In genomic region chr7:112792679-112793078, GRCm38 (mm10) we compare ENCODE assay signal across 21 mouse cellular contexts.
DNase-seq lines count a peak whose midpoint lies in the region.
"Had no signal": no experiment of that assay in that cellular context is flagged by ENCODE, and none has a peak within 500 bp of the region (broad histone marks: within the 10 kb centered on the region; RNA-seq: fewer than 3 reads in every experiment).

No protein-coding gene starts in this region.

- H3K27me3 ChIP-seq in heart, embryonic 10.5 days (ENCODE audit: insufficient read depth, poor library complexity, severe bottlenecking) = no peaks in the 10 kb centered on the region
- H3K27me3 ChIP-seq: CH12.LX; embryonic facial prominence, embryonic 15.5 days; forebrain, embryonic 15.5 days; hindbrain, embryonic 13.5 days had no signal

- DNase-seq in heart, embryonic 10.5 days (ENCODE audit: low spot score) = no peak
- DNase-seq in heart, postnatal 25 days (ENCODE audit: low spot score) = no peak
- peak; percentile 36 for DNase-seq in layer of hippocampus, adult 9-10 months (ENCODE audit: low spot score)
- no peak for DNase-seq in layer of hippocampus, postnatal 25 days (ENCODE audit: extremely low spot score in 1 of 2, low spot score in 1 of 2)
- DNase-seq in right cerebral cortex, adult 2 months (ENCODE audit: low spot score in 2 of 2) = peak; percentile 31 to 40
- DNase-seq in right cerebral cortex, postnatal 10 days (ENCODE audit: low spot score in 2 of 2) = no peak
- DNase-seq in telencephalon, adult 2 months (ENCODE audit: low read depth, low spot score) = peak; percentile 58
- no peak for DNase-seq in embryo, embryonic 10.5 days (ENCODE audit: low spot score)
- DNase-seq: adrenal gland, adult 2 months; adrenal gland, postnatal 25 days; cerebellum, adult 2 months; cerebellum, postnatal 10 days; embryo, embryonic 11 days; gastrocnemius, postnatal 25 days; heart, adult 11 months; heart, postnatal 10 days had no signal

- H3K9me3 ChIP-seq in heart, embryonic 10.5 days = no peaks in the 10 kb centered on the region
- H3K9me3 ChIP-seq: embryonic facial prominence, embryonic 15.5 days; forebrain, embryonic 15.5 days; hindbrain, embryonic 13.5 days had no signal

- H3K27ac ChIP-seq in heart, embryonic 10.5 days = 0 out of 2 replicates have a peak overlapping the region, but pooled peaks have one; percentile 3
- H3K27ac ChIP-seq: embryonic facial prominence, embryonic 15.5 days; forebrain, embryonic 15.5 days; hindbrain, embryonic 13.5 days; hindbrain, postnatal 0 days had no signal

- no peak overlapping the region for H3K4me3 ChIP-seq in heart, embryonic 10.5 days
- H3K4me3 ChIP-seq: embryonic facial prominence, embryonic 15.5 days; forebrain, embryonic 15.5 days; hindbrain, embryonic 13.5 days had no signal

- 83% methylated on average over 6 of the region's 6 CpGs for WGBS in heart, embryonic 10.5 days

- H3K36me3 ChIP-seq in heart, embryonic 10.5 days = 0 out of 2 replicates have a peak, but pooled peaks cover 4% of the 10 kb centered on the region
- H3K36me3 ChIP-seq: embryonic facial prominence, embryonic 15.5 days; forebrain, embryonic 15.5 days; hindbrain, embryonic 13.5 days had no signal

- intact Hi-C loops in heart, postnatal 25 days (cut with DNase I) = loop anchor here (5.0 kb wide), 1 partner anchor 70 kb away; no protein-coding TSS in a partner anchor

- peaks cover 87% of the 10 kb centered on the region for H3K4me1 ChIP-seq in heart, embryonic 10.5 days

Comparison
In these comparisons a context has a peak if more than half of its experiments do, and no peak if none do; other contexts are left out.
1. DNase-seq: peak in layer of hippocampus, adult 9-10 months (single experiment), right cerebral cortex, adult 2 months (2 of 2) and telencephalon, adult 2 months (single experiment); none in heart, embryonic 10.5 days (single experiment), heart, postnatal 25 days (single experiment), layer of hippocampus, postnatal 25 days (0 of 2), right cerebral cortex, postnatal 10 days (0 of 2) and embryo, embryonic 10.5 days (single experiment).